Mouse (Mus musculus) MEL (cell line): ENCODE data around the gene E2f3. TPM values are rescaled to one million over a fixed set of nuclear protein-coding genes. Genes with fewer than 3 reads are reported as not detected.

Experiments
- DNase-seq: peaks from one replicate; pipeline ENCODE4 v3.0.0; 2011; ENCODE audit warnings: low read depth, low spot score
- H3K27ac ChIP-seq: 2 replicates; pipeline ENCODE4 v1.5.1; 2012; ENCODE audit warnings: low read depth, mild to moderate bottlenecking, control low read depth, low read length, moderate library complexity; ENCODE audit not compliant: control insufficient read depth
- H3K27me3 ChIP-seq, 2 experiments: fragments of 150-350 bp in 1 of 2; sonication (generic) in 1 of 2; 2 replicates each; pipeline ENCODE4 v1.6.1; 2012; ENCODE audit warnings: low read length in 2 of 2, mild to moderate bottlenecking in 2 of 2, improper control_type of control experiment in 1 of 2, moderate library complexity in 1 of 2; ENCODE audit not compliant: insufficient read depth in 2 of 2, control insufficient read depth in 1 of 2
- H3K36me3 ChIP-seq, 2 experiments: 2 replicates each; pipeline ENCODE4 v1.6.1; 2012 to 2014; ENCODE audit warnings: low read length in 2 of 2, improper control_type of control experiment in 1 of 2, inconsistent platforms in 1 of 2, mild to moderate bottlenecking in 1 of 2; ENCODE audit not compliant: insufficient read depth in 2 of 2, control insufficient read depth in 1 of 2
- H3K4me1 ChIP-seq, 2 experiments: fragments of 150-350 bp in 1 of 2; sonication (generic) in 1 of 2; 2 replicates each; pipeline ENCODE4 v1.6.1; 2012; ENCODE audit warnings: low read length in 2 of 2, improper control_type of control experiment in 1 of 2, mild to moderate bottlenecking in 1 of 2; ENCODE audit not compliant: insufficient read depth in 2 of 2, control insufficient read depth in 1 of 2
- H3K4me3 ChIP-seq, 2 experiments: fragments of 150-350 bp in 1 of 2; sonication (generic) in 1 of 2; 2 replicates each; pipeline ENCODE4 v1.5.1; 2012; ENCODE audit warnings: low read depth in 2 of 2, low read length in 2 of 2, mild to moderate bottlenecking in 2 of 2, moderate library complexity in 2 of 2, control low read depth in 1 of 2, improper control_type of control experiment in 1 of 2; ENCODE audit not compliant: control insufficient read depth in 1 of 2, insufficient read depth in 1 of 2
- H3K79me2 ChIP-seq: 2 replicates; pipeline ENCODE4 v1.6.1; 2012; ENCODE audit warnings: mild to moderate bottlenecking, low read length, moderate library complexity; ENCODE audit not compliant: control insufficient read depth, poor library complexity, insufficient read depth
- H3K9ac ChIP-seq: 2 replicates; pipeline ENCODE4 v1.6.1; 2012; ENCODE audit warnings: low read depth, mild to moderate bottlenecking, control low read depth, low read length, moderate library complexity; ENCODE audit not compliant: control insufficient read depth, poor library complexity, severe bottlenecking
- H3K9me3 ChIP-seq: fragments of 150-350 bp; sonication (generic); replicated peaks from 2 replicates; pipeline ENCODE4 v1.6.1; 2012; ENCODE audit warnings: mild to moderate bottlenecking, low read length, improper control_type of control experiment, moderate library complexity; ENCODE audit not compliant: insufficient read depth
- BHLHE40 ChIP-seq: IDR thresholded peaks from 2 replicates; pipeline ENCODE4 v1.6.1; 2012; ENCODE audit warnings: low read depth, mild to moderate bottlenecking, inconsistent platforms, low read length, improper control_type of control experiment, borderline replicate concordance
- CTCF ChIP-seq, 3 experiments: IDR thresholded peaks in 2 of 3; conservative IDR thresholded peaks in 1 of 3; 2 replicates each; pipeline ENCODE4 v1.5.1; 2011 to 2012; ENCODE audit warnings: low read length in 3 of 3, low read depth in 2 of 3, mild to moderate bottlenecking in 2 of 3, improper control_type of control experiment in 1 of 3, inconsistent platforms in 1 of 3, mixed read lengths in 1 of 3, moderate library complexity in 1 of 3; ENCODE audit not compliant: control insufficient read depth in 1 of 3, insufficient read depth in 1 of 3, poor library complexity in 1 of 3, severe bottlenecking in 1 of 3
- E2F4 ChIP-seq: IDR thresholded peaks from 2 replicates; pipeline ENCODE4 v1.6.1; 2011; ENCODE audit warnings: low read depth, low read length, improper control_type of control experiment, borderline replicate concordance
- ELF1 ChIP-seq: IDR thresholded peaks from 2 replicates; pipeline ENCODE4 v1.6.1; 2014; ENCODE audit warnings: low read depth, mild to moderate bottlenecking, inconsistent platforms, low read length, improper control_type of control experiment, moderate library complexity
- GATA1 ChIP-seq: IDR thresholded peaks from 2 replicates; pipeline ENCODE4 v1.6.1; 2011; ENCODE audit warnings: low read depth, low read length, improper control_type of control experiment
- KAT2A ChIP-seq: conservative IDR thresholded peaks from 2 replicates; pipeline ENCODE4 v1.6.1; 2012; ENCODE audit warnings: low read depth, low read length, improper control_type of control experiment, inconsistent platforms
- MAFK ChIP-seq: IDR thresholded peaks from 2 replicates; pipeline ENCODE4 v1.6.1; 2011; ENCODE audit warnings: low read depth, mild to moderate bottlenecking, low read length, improper control_type of control experiment, borderline replicate concordance
- MAZ ChIP-seq: IDR thresholded peaks from 2 replicates; pipeline ENCODE4 v1.6.1; 2012; ENCODE audit warnings: low read depth, mild to moderate bottlenecking, inconsistent platforms, low read length, improper control_type of control experiment
- MXI1 ChIP-seq: IDR thresholded peaks from 2 replicates; pipeline ENCODE4 v1.6.1; 2011; ENCODE audit warnings: mild to moderate bottlenecking, low read depth, low read length, improper control_type of control experiment
- MYB ChIP-seq: IDR thresholded peaks from 2 replicates; pipeline ENCODE4 v1.6.1; 2011; ENCODE audit warnings: mild to moderate bottlenecking, low read depth, low read length, improper control_type of control experiment
- MYC ChIP-seq: IDR thresholded peaks from 2 replicates; pipeline ENCODE4 v1.6.1; 2011; ENCODE audit warnings: low read depth, mild to moderate bottlenecking, low read length, improper control_type of control experiment, moderate library complexity
- NRF1 ChIP-seq: IDR thresholded peaks from 2 replicates; pipeline ENCODE4 v1.6.1; 2014; ENCODE audit warnings: low read depth, mild to moderate bottlenecking, inconsistent platforms, low read length, improper control_type of control experiment, moderate library complexity; ENCODE audit not compliant: poor library complexity, insufficient read depth, severe bottlenecking
- POLR2A ChIP-seq, 2 experiments: IDR thresholded peaks; 2 replicates each; pipeline ENCODE4 v1.6.1; 2011 to 2012; ENCODE audit warnings: low read length in 2 of 2, mild to moderate bottlenecking in 2 of 2, control low read depth in 1 of 2, improper control_type of control experiment in 1 of 2, low read depth in 1 of 2, moderate library complexity in 1 of 2; ENCODE audit not compliant: control insufficient read depth in 1 of 2, insufficient read depth in 1 of 2, poor library complexity in 1 of 2
- POLR2AphosphoS2 ChIP-seq: IDR thresholded peaks from 2 replicates; pipeline ENCODE4 v1.6.1; 2011; ENCODE audit warnings: low read length, improper control_type of control experiment
- POLR2AphosphoS5 ChIP-seq: IDR thresholded peaks from 2 replicates; pipeline ENCODE4 v1.6.1; 2012; ENCODE audit warnings: low read depth, borderline replicate concordance, mild to moderate bottlenecking, inconsistent platforms, low read length, moderate library complexity, mixed read lengths
- SMC3 ChIP-seq: IDR thresholded peaks from 2 replicates; pipeline ENCODE4 v1.6.1; 2011; ENCODE audit warnings: low read depth, low read length, improper control_type of control experiment
- TAL1 ChIP-seq: IDR thresholded peaks from 2 replicates; pipeline ENCODE4 v1.6.1; 2012; ENCODE audit warnings: mild to moderate bottlenecking, inconsistent platforms, low read length, moderate library complexity, mixed read lengths
- TCF12 ChIP-seq: IDR thresholded peaks from 2 replicates; pipeline ENCODE4 v1.6.1; 2014; ENCODE audit warnings: low read depth, mild to moderate bottlenecking, inconsistent platforms, low read length, improper control_type of control experiment, moderate library complexity
- UBTF ChIP-seq: IDR thresholded peaks from 2 replicates; pipeline ENCODE4 v1.6.1; 2012; ENCODE audit warnings: low read depth, mild to moderate bottlenecking, inconsistent platforms, low read length, improper control_type of control experiment, moderate library complexity, borderline replicate concordance; ENCODE audit not compliant: insufficient read depth
- USF1 ChIP-seq: IDR thresholded peaks from 2 replicates; pipeline ENCODE4 v1.6.1; 2014; ENCODE audit warnings: low read depth, mild to moderate bottlenecking, inconsistent platforms, low read length, improper control_type of control experiment, moderate library complexity
- ZC3H11A ChIP-seq: IDR thresholded peaks from 2 replicates; pipeline ENCODE4 v1.6.1; 2012; ENCODE audit warnings: low read depth, mild to moderate bottlenecking, inconsistent platforms, low read length, improper control_type of control experiment
- ZKSCAN1 ChIP-seq: IDR thresholded peaks from 2 replicates; pipeline ENCODE4 v1.6.1; 2012; ENCODE audit warnings: low read depth, mild to moderate bottlenecking, inconsistent platforms, low read length, improper control_type of control experiment, moderate library complexity
- ZMIZ1 ChIP-seq: IDR thresholded peaks from 2 replicates; pipeline ENCODE4 v1.6.1; 2012; ENCODE audit warnings: low read depth, mild to moderate bottlenecking, inconsistent platforms, low read length, improper control_type of control experiment, moderate library complexity
- ZNF384 ChIP-seq: IDR thresholded peaks from 2 replicates; pipeline ENCODE4 v1.6.1; 2012; ENCODE audit warnings: low read depth, mild to moderate bottlenecking, inconsistent platforms, low read length, improper control_type of control experiment
- polyA plus RNA-seq, 2 experiments: library from polyadenylated mRNA; stranded (reverse) in 1 of 2; unstranded in 1 of 2; fragments of >175 nt in 1 of 2; fragments of >200 nt in 1 of 2; gene quantifications; 2 replicates each; pipeline versions ENCODE4 v1.2.1 to v1.2.4; 2012; ENCODE audit warnings: low replicate concordance in 2 of 2, low read depth in 1 of 2; ENCODE audit not compliant: insufficient read length in 2 of 2, insufficient read depth in 1 of 2, missing spikeins in 1 of 2
- total RNA-seq: library from RNA; depleted of rRNA; stranded (reverse); fragments of 300-350 nt; gene quantifications from 2 replicates; pipeline ENCODE4 v1.2.3, GENCODE M21; 2012

E2f3 gene
- total and polyA plus RNA-seq, 3 experiments, result 12.8 to 20.0 TPM; not detected in 1

- no peak for DNase-seq
- Histone ChIP-seq H3K36me3 (peaks cover 0 to 2% of the 10 kb centered on the region in 2 experiments; a peak in 2 of 4 replicates), H3K27ac (no peak overlapping the region), H3K9ac (no peak overlapping the region), H3K4me3 (no peak overlapping the region), H3K4me1 (no peaks in the 10 kb centered on the region), H3K79me2 (peaks cover 52% of the 10 kb centered on the region), H3K27me3 (no peaks in the 10 kb centered on the region), H3K9me3 (no peaks in the 10 kb centered on the region)
- TF ChIP-seq ZMIZ1, result no peak
- no peak for TF ChIP-seq POLR2A (IDR thresholded peaks at IDR 0.05; ENCODE audit: control insufficient read depth in 1 of 2, insufficient read depth in 1 of 2, low read depth in 1 of 2, low read length in 2 of 2, poor library complexity in 1 of 2)
- no peak for TF ChIP-seq MYB
- TF ChIP-seq POLR2AphosphoS2, result no peak
- TF ChIP-seq UBTF, result no peak
- no peak for TF ChIP-seq BHLHE40
- TF ChIP-seq GATA1, result no peak
- no peak for TF ChIP-seq ELF1
These were observed 40.8 kb downstream of the E2f3 start for GRCm38 (mm10) chr13:29944915-29945570.

GRCm38 (mm10) chr13:29944493-29944892 lies 41.4 kb downstream of the E2f3 start:
- H3K9me3 ChIP-seq, result no peaks in the 10 kb centered on the region
- no peak overlapping the region for H3K27ac ChIP-seq
- peaks cover 49% of the 10 kb centered on the region for H3K79me2 ChIP-seq
- no peaks in the 10 kb centered on the region for H3K4me1 ChIP-seq
- H3K4me3 ChIP-seq, result no peak overlapping the region
- no peak for DNase-seq
- H3K27me3 ChIP-seq, result no peaks in the 10 kb centered on the region
- peaks cover 0 to 2% of the 10 kb centered on the region in 2 experiments; a peak in 2 of 4 replicates for H3K36me3 ChIP-seq
- TF ChIP-seq ZC3H11A (no peak), MYC (no peak), KAT2A (no peak), SMC3 (no peak), ZNF384 (no peak), NRF1 (no peak), USF1 (no peak), MAFK (no peak), GATA1 (no peak), POLR2AphosphoS5 (no peak), MAZ (no peak), TAL1 (no peak), TCF12 (no peak), ZKSCAN1 (no peak), POLR2AphosphoS2 (no peak), MXI1 (no peak), BHLHE40 (no peak), CTCF (IDR thresholded peaks at IDR 0.05 in 2 of 3, conservative IDR thresholded peaks at IDR 0.05 in 1 of 3; ENCODE audit: control insufficient read depth in 1 of 3, insufficient read depth in 1 of 3, low read depth in 2 of 3, low read length in 3 of 3, poor library complexity in 1 of 3, severe bottlenecking in 1 of 3) (no peak), E2F4 (no peak)
- H3K9ac ChIP-seq, result no peak overlapping the region
